In genomic region chr13:30841306-30841705, GRCm38 (mm10) we compare ENCODE assay signal across 22 mouse cellular contexts.
"Had no signal": no experiment of that assay in that cellular context is flagged by ENCODE, and none has a peak within 500 bp of the region (broad histone marks: within the 10 kb centered on the region; RNA-seq: fewer than 3 reads in every experiment).

No protein-coding gene starts in this region.

- H3K4me2 ChIP-seq: forebrain, embryonic 15.5 days; heart, embryonic 12.5 days; hindbrain, embryonic 13.5 days; hindbrain, embryonic 15.5 days; kidney, embryonic 15.5 days; limb, embryonic 13.5 days had no signal

- H3K9me3 ChIP-seq: forebrain, embryonic 15.5 days; heart, embryonic 10.5 days; heart, embryonic 12.5 days; hindbrain, embryonic 15.5 days; kidney, embryonic 15.5 days; limb, embryonic 13.5 days had no signal

- ATAC-seq: forebrain, embryonic 15.5 days; forebrain, postnatal 0 days; hindbrain, postnatal 0 days had no signal

- H3K4me3 ChIP-seq: forebrain, embryonic 15.5 days; heart, embryonic 10.5 days; heart, embryonic 12.5 days; hindbrain, embryonic 13.5 days; hindbrain, embryonic 15.5 days; kidney, embryonic 15.5 days; limb, embryonic 13.5 days had no signal

- H3K4me1 ChIP-seq: forebrain, embryonic 15.5 days; heart, embryonic 10.5 days; heart, embryonic 12.5 days; hindbrain, embryonic 13.5 days; hindbrain, embryonic 15.5 days; kidney, embryonic 15.5 days; limb, embryonic 13.5 days had no signal

- DNase-seq: forebrain, postnatal 0 days; gastrocnemius, postnatal 14 days; gastrocnemius, postnatal 36 days; heart, adult 18-20 months; heart, postnatal 10 days; kidney, adult 11 months; kidney, adult 2 months; kidney, adult 9 months; kidney, postnatal 14 days; kidney, postnatal 36 days; layer of hippocampus, adult 9-11 months; layer of hippocampus, postnatal 36 days; left cerebral cortex, postnatal 4 days had no signal

- H3K9ac ChIP-seq: forebrain, embryonic 15.5 days; forebrain, postnatal 0 days; heart, embryonic 12.5 days; hindbrain, embryonic 13.5 days; hindbrain, embryonic 15.5 days; kidney, embryonic 15.5 days; limb, embryonic 13.5 days had no signal

- H3K27me3 ChIP-seq: forebrain, embryonic 15.5 days; heart, embryonic 12.5 days; hindbrain, embryonic 13.5 days; hindbrain, embryonic 15.5 days; kidney, embryonic 15.5 days; limb, embryonic 13.5 days had no signal

- H3K27ac ChIP-seq: forebrain, embryonic 15.5 days; heart, embryonic 10.5 days; hindbrain, embryonic 13.5 days; hindbrain, embryonic 15.5 days; hindbrain, postnatal 0 days; kidney, embryonic 15.5 days; kidney, postnatal 0 days; limb, embryonic 13.5 days had no signal
